Mouse (Mus musculus) limb, embryonic 13.5 days (tissue): Measurements from ENCODE around the gene Prex1. TPM values are rescaled to one million over a fixed set of nuclear protein-coding genes. Genes with fewer than 3 reads are reported as not detected.

Experiments
- ATAC-seq: fragments of 200-750 bp; cut with Nextera tagmentation; 2 replicates; pipeline ENCODE4 v1.8.0; 2017; ENCODE audit warnings: low read depth, moderate number of reproducible peaks, moderate TSS enrichment; ENCODE audit not compliant: low FRiP score
- H3K27ac ChIP-seq: fragments of 300-500 bp; sonication (generic); 2 replicates; pipeline ENCODE4 v1.5.1; 2015; ENCODE audit warnings: inconsistent platforms, mild to moderate bottlenecking, moderate library complexity
- H3K27me3 ChIP-seq: fragments of 300-500 bp; sonication (generic); 2 replicates; pipeline ENCODE4 v1.6.1; 2015; ENCODE audit warnings: mild to moderate bottlenecking, inconsistent platforms
- H3K36me3 ChIP-seq: fragments of 300-500 bp; sonication (generic); 2 replicates; pipeline ENCODE4 v1.6.1; 2015; ENCODE audit warnings: inconsistent platforms, mild to moderate bottlenecking, moderate library complexity
- H3K4me1 ChIP-seq: fragments of 300-500 bp; sonication (generic); 2 replicates; pipeline ENCODE4 v1.6.1; 2015; ENCODE audit warnings: inconsistent platforms
- H3K4me2 ChIP-seq: fragments of 300-500 bp; sonication (generic); replicated peaks from 2 replicates; pipeline ENCODE4 v1.6.1; 2015; ENCODE audit warnings: inconsistent platforms, mild to moderate bottlenecking, moderate library complexity
- H3K4me3 ChIP-seq: fragments of 300-500 bp; sonication (generic); 2 replicates; pipeline ENCODE4 v1.5.1; 2015; ENCODE audit warnings: moderate library complexity, mild to moderate bottlenecking, inconsistent platforms
- H3K9ac ChIP-seq: fragments of 300-500 bp; sonication (generic); 2 replicates; pipeline ENCODE4 v1.6.1; 2015; ENCODE audit warnings: mild to moderate bottlenecking, inconsistent platforms
- H3K9me3 ChIP-seq: fragments of 300-500 bp; sonication (generic); 2 replicates; pipeline ENCODE4 v1.6.1; 2016; ENCODE audit warnings: inconsistent platforms
- WGBS: fragments of 180-500 bp; shearing (Covaris S2); methylation state at CpG from one replicate; pipeline ENCODE4 v1.1.7; 2015; 5-methylcytosine and 5-hydroxymethylcytosine counted together
- polyA plus RNA-seq: library from polyadenylated mRNA; unstranded; fragments of >200 nt; fragmentation: Nextera tagmentation; extraction: Ambion mirVana; gene quantifications from 2 replicates; pipeline ENCODE4 v1.2.1, GENCODE M21; 2015

Prex1 gene
- polyA plus RNA-seq, 1 experiment from 2014 or later: 19.4 TPM

DNA sequence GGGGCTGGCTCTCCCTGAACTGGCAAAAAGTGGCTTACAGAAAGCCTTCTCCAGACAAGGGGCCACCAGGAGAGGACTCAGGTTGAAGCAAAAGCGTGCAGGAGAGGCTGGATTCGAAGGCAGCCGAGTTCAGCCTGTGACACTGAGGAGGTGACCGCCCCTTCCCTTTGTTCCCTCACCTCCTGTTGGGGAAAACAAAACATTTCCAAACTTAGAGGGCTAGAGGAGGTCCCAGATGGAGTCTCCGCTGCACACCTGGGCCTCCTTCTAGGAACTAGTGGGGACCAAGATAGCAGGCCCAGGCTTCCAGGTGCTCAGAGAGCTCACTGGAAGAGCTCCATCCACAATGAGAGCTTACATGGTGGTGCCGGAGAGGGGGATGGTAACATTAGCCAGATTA, 161.0 kb downstream of the Prex1 start:
- Histone ChIP-seq H3K4me1 (peaks cover 32% of the 10 kb centered on the region), H3K9ac (no peak overlapping the region), H3K27me3 (no peaks in the 10 kb centered on the region), H3K9me3 (no peaks in the 10 kb centered on the region), H3K4me3 (no peak overlapping the region), H3K36me3 (no peaks in the 10 kb centered on the region), H3K4me2 (no peak overlapping the region), H3K27ac (no peak overlapping the region; the same call in 1 of the 2 replicates)
- no peak for ATAC-seq
- 63% methylated on average over 6 of the region's 6 CpGs for WGBS

- ATAC-seq: no peak
- H3K4me1 ChIP-seq: peaks cover 32% of the 10 kb centered on the region
- H3K9me3 ChIP-seq: no peaks in the 10 kb centered on the region
- H3K9ac ChIP-seq: no peak overlapping the region
- no peak overlapping the region for H3K4me3 ChIP-seq
- H3K4me2 ChIP-seq: no peak overlapping the region
- WGBS: 65% methylated on average over 15 of the region's 15 CpGs
- no peak overlapping the region for H3K27ac ChIP-seq
- H3K27me3 ChIP-seq: no peaks in the 10 kb centered on the region
- no peaks in the 10 kb centered on the region for H3K36me3 ChIP-seq
These were observed 161.7 kb downstream of the Prex1 start for GRCm38 (mm10) chr2:166551831-166552498.

GRCm38 (mm10) chr2:166549871-166550270, 163.8 kb downstream of the Prex1 start:
- Histone ChIP-seq H3K27ac (peak overlapping the region; percentile 33; the same call in 1 of the 2 replicates), H3K27me3 (no peaks in the 10 kb centered on the region), H3K9me3 (no peaks in the 10 kb centered on the region), H3K4me2 (no peak overlapping the region), H3K4me3 (no peak overlapping the region), H3K36me3 (no peaks in the 10 kb centered on the region), H3K9ac (no peak overlapping the region; the same call in 1 of the 2 replicates), H3K4me1 (peaks cover 51% of the 10 kb centered on the region)
- 65% methylated on average over 8 of the region's 8 CpGs for WGBS
- no peak for ATAC-seq

DNA sequence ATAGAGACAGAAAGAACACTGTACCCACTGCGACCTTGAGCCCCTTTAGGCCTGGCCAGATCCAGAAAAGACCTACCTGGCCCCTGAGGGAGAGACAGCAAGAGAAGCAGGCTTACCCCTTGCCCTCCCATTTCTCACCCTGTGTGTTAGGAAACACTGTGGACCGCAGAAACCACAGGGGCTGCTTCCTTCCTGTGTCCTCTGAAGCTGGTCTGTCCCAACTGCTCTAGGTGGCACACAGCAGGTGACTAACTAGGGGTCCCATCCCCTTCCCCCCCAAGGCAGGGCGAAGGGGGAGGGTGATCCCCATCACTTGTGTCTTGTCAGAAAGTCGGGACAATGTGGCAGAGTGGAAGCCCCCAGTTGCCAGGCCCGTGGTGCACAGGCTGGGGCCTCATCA, 164.6 kb downstream of the Prex1 start:
- no peak overlapping the region for H3K4me2 ChIP-seq
- H3K36me3 ChIP-seq: no peaks in the 10 kb centered on the region
- H3K4me3 ChIP-seq: no peak overlapping the region
- H3K4me1 ChIP-seq: peaks cover 52% of the 10 kb centered on the region
- no peak overlapping the region for H3K9ac ChIP-seq
- WGBS: 86% methylated on average over 5 of the region's 5 CpGs
- H3K9me3 ChIP-seq: no peaks in the 10 kb centered on the region
- ATAC-seq: no peak
- H3K27ac ChIP-seq: no peak overlapping the region
- H3K27me3 ChIP-seq: no peaks in the 10 kb centered on the region

GRCm38 (mm10) chr2:166545580-166545979, 168.1 kb downstream of the Prex1 start:
- Histone ChIP-seq H3K4me1 (peaks cover 48% of the 10 kb centered on the region), H3K4me2 (no peak overlapping the region), H3K9ac (no peak overlapping the region), H3K27ac (peak overlapping the region; percentile 35; the same call in 1 of the 2 replicates), H3K27me3 (no peaks in the 10 kb centered on the region), H3K4me3 (no peak overlapping the region), H3K9me3 (0 out of 2 replicates have a peak, but pooled peaks cover 7% of the 10 kb centered on the region), H3K36me3 (no peaks in the 10 kb centered on the region)
- 53% methylated on average over 4 of the region's 4 CpGs for WGBS
- 0 out of 2 replicates have a peak, but pooled peaks have one; percentile 21 for ATAC-seq

DNA sequence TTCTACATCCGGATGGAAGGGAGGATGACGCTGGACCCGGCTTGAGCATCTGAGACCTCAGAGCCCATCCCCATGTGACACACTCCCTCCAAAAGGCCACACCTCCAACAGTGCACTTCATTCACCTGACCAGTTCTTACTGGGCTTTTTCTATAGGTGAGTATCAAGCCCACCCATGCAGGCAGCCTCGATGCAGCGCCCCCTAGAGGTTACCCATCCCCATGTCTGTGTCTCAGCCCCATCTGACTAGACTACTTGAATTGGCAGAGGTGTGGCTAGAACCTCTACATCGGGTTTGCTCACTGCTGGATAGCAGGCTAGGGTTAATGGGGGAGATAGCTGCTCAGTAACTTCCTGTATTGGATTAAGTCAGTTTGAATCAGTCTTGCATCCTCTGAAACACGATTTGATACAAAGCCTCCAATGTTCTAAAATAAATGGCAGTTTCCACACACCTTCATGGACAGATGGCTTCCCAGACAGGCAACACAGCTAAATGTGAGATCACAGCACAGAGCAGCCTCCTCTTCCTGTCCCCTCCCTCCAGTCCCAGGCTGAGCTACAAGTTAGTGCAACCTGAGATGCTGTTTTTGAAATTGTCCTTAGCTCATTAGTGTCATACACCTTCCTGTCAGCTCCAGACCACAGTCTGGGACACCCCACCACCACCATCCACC, 168.9 kb downstream of the Prex1 start:
- Histone ChIP-seq H3K4me1 (peaks cover 41% of the 10 kb centered on the region), H3K27me3 (no peaks in the 10 kb centered on the region), H3K4me2 (no peak overlapping the region), H3K4me3 (no peak overlapping the region), H3K9ac (no peak overlapping the region), H3K9me3 (0 out of 2 replicates have a peak, but pooled peaks cover 7% of the 10 kb centered on the region), H3K36me3 (no peaks in the 10 kb centered on the region), H3K27ac (no peak overlapping the region)
- WGBS: 48% methylated on average over 7 of the region's 7 CpGs
- ATAC-seq: no peak

DNA sequence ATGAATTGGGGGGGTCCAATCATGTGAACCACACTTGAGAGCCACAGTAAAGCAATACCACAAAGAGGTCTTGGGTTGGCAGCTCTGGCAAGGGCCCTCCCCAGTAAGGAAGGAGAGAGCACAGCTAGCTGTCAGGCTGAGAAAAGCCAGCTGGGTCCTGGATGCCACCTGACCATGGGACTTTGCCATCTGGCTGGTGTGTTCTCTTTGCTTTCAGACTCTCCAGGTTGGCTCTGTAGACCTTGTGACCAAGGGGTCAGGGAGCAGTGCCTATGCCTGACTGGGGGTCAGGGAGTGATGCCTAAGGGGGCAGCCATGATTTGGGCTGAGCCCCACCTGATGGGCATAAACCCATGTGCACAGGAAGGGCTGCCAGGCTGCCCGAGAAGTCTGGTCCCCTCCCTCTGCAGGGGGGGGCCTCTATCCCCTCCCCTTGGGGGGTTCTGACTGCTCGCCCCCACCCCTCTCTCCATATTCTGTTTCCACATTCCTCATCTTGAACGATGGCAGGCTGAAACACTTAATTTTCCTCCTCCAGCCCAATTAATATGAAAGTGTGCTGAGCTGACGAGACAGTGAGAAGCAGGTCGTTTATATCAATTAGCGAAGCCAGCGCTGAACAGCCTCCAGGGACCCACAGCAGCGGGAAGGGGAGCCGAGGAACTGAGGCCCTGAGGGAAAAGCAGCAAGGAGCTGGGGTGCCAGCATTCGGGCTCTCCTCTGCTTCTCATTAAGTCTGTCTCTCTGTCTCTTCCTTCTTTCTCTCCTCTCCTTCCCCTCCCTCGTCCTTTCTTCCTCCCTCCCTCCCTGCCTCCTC, 172.3 kb downstream of the Prex1 start:
- Histone ChIP-seq H3K36me3 (no peaks in the 10 kb centered on the region), H3K9ac (peak overlapping the region; percentile 2; the same call in 1 of the 2 replicates), H3K27ac (no peak overlapping the region; the same call in 1 of the 2 replicates), H3K27me3 (no peaks in the 10 kb centered on the region), H3K9me3 (0 out of 2 replicates have a peak, but pooled peaks cover 7% of the 10 kb centered on the region), H3K4me1 (peaks cover 35% of the 10 kb centered on the region), H3K4me2 (peak overlapping the region; percentile 12), H3K4me3 (no peak overlapping the region)
- ATAC-seq: peak; percentile 31; the same call in 1 of the 2 replicates
- 9% methylated on average over 11 of the region's 11 CpGs for WGBS

DNA sequence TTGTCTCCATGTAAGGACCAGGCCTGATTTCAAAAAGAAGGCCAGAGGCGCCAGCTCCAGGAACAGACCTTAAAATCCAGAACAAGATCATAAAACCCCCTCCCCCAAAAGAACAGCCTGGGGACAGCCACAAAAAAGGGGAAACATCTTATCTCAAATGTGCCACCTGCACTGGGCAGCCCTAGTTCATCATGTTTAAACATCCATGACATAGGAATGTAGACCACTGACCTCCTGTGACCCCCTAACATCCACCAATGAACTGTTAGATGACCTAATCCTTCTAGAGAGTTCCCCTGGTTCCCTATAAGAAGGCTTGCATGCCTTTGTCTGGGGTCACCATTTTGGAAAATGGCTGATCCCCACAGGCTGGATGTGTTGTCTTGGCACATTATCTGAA, 173.4 kb downstream of the Prex1 start:
- Histone ChIP-seq H3K27ac (no peak overlapping the region), H3K27me3 (no peaks in the 10 kb centered on the region), H3K9me3 (0 out of 2 replicates have a peak, but pooled peaks cover 7% of the 10 kb centered on the region), H3K4me1 (peaks cover 34% of the 10 kb centered on the region), H3K4me3 (no peak overlapping the region), H3K36me3 (no peaks in the 10 kb centered on the region), H3K4me2 (no peak overlapping the region), H3K9ac (no peak overlapping the region)
- WGBS: 61% methylated on average over 1 of the region's 1 CpGs
- no peak for ATAC-seq

GRCm38 (mm10) chr2:166536896-166537295, 176.7 kb downstream of the Prex1 start:
- Histone ChIP-seq H3K27me3 (no peaks in the 10 kb centered on the region), H3K4me3 (no peak overlapping the region)
- 89% methylated on average over 3 of the region's 3 CpGs for WGBS

GRCm38 (mm10) chr2:166535519-166535918, 178.1 kb downstream of the Prex1 start:
- no peaks in the 10 kb centered on the region for H3K36me3 ChIP-seq
- H3K27me3 ChIP-seq: no peaks in the 10 kb centered on the region
- H3K9me3 ChIP-seq: peaks cover under 1% of the 10 kb centered on the region; the same call in 1 of the 2 replicates
- no peak overlapping the region for H3K4me3 ChIP-seq
- peaks cover 14% of the 10 kb centered on the region for H3K4me1 ChIP-seq
- peak; percentile 81 for ATAC-seq
- no peak overlapping the region for H3K9ac ChIP-seq
- peak overlapping the region; percentile 28 for H3K4me2 ChIP-seq
- peak overlapping the region; percentile 70 for H3K27ac ChIP-seq
- WGBS: 44% methylated on average over 11 of the region's 11 CpGs

More at GRCm38 (mm10) chr2:166536896-166537295, 176.7 kb downstream of the Prex1 start:
- Histone ChIP-seq H3K9ac (no peak overlapping the region), H3K4me1 (peaks cover 27% of the 10 kb centered on the region), H3K27ac (no peak overlapping the region), H3K36me3 (no peaks in the 10 kb centered on the region), H3K4me2 (no peak overlapping the region), H3K9me3 (no peaks in the 10 kb centered on the region)
- no peak for ATAC-seq

GRCm38 (mm10) chr2:166526204-166526603, 187.4 kb downstream of the Prex1 start:
- no peak overlapping the region for H3K4me2 ChIP-seq
- H3K4me3 ChIP-seq: no peak overlapping the region
- 64% methylated on average over 9 of the region's 9 CpGs for WGBS
- no peak for ATAC-seq
- H3K9ac ChIP-seq: no peak overlapping the region
- peaks cover 30% of the 10 kb centered on the region for H3K4me1 ChIP-seq
- H3K27ac ChIP-seq: no peak overlapping the region
- no peaks in the 10 kb centered on the region for H3K36me3 ChIP-seq
- H3K27me3 ChIP-seq: no peaks in the 10 kb centered on the region; the same call in 1 of the 2 replicates
- H3K9me3 ChIP-seq: peaks cover 10% of the 10 kb centered on the region
